Mouse (Mus musculus) neural tube, embryonic 12.5 days (tissue): ENCODE data around the gene Vgll4. TPM values are rescaled to one million over a fixed set of nuclear protein-coding genes. Genes with fewer than 3 reads are reported as not detected.

Experiments
- ATAC-seq: fragments of 200-750 bp; cut with Nextera tagmentation; 2 replicates; pipeline ENCODE4 v1.8.0; 2017; ENCODE audit warnings: low read depth, mild to moderate bottlenecking, moderate TSS enrichment, moderate library complexity; ENCODE audit not compliant: low FRiP score
- H3K27ac ChIP-seq: fragments of 300-500 bp; sonication (generic); 2 replicates; pipeline ENCODE4 v1.5.1; 2016
- H3K27me3 ChIP-seq: fragments of 300-500 bp; sonication (generic); replicated peaks from 2 replicates; pipeline ENCODE4 v1.6.1; 2016; ENCODE audit warnings: mild to moderate bottlenecking
- H3K36me3 ChIP-seq: fragments of 300-500 bp; sonication (generic); 2 replicates; pipeline ENCODE4 v1.6.1; 2016; ENCODE audit warnings: mild to moderate bottlenecking
- H3K4me1 ChIP-seq: fragments of 300-500 bp; sonication (generic); 2 replicates; pipeline ENCODE4 v1.6.1; 2016
- H3K4me2 ChIP-seq: fragments of 300-500 bp; sonication (generic); replicated peaks from 2 replicates; pipeline ENCODE4 v1.6.1; 2016; ENCODE audit warnings: mild to moderate bottlenecking
- H3K4me3 ChIP-seq: fragments of 300-500 bp; sonication (generic); 2 replicates; pipeline ENCODE4 v1.5.1; 2016
- H3K9ac ChIP-seq: fragments of 300-500 bp; sonication (generic); 2 replicates; pipeline ENCODE4 v1.6.1; 2016; ENCODE audit warnings: mild to moderate bottlenecking
- H3K9me3 ChIP-seq: fragments of 300-500 bp; sonication (generic); 2 replicates; pipeline ENCODE4 v1.6.1; 2016; ENCODE audit warnings: mild to moderate bottlenecking
- WGBS: fragments of 180-500 bp; shearing (Covaris S2); methylation state at CpG from one replicate; pipeline ENCODE4 v1.1.7; 2016; 5-methylcytosine and 5-hydroxymethylcytosine counted together
- polyA plus RNA-seq: library from polyadenylated mRNA; unstranded; fragments of >200 nt; fragmentation: Nextera tagmentation; extraction: Ambion mirVana; gene quantifications from 2 replicates; pipeline ENCODE4 v1.2.1, GENCODE M21; 2016

Gene Vgll4
- polyA plus RNA-seq, 1 experiment from 2014 or later: 81.7 TPM

DNA sequence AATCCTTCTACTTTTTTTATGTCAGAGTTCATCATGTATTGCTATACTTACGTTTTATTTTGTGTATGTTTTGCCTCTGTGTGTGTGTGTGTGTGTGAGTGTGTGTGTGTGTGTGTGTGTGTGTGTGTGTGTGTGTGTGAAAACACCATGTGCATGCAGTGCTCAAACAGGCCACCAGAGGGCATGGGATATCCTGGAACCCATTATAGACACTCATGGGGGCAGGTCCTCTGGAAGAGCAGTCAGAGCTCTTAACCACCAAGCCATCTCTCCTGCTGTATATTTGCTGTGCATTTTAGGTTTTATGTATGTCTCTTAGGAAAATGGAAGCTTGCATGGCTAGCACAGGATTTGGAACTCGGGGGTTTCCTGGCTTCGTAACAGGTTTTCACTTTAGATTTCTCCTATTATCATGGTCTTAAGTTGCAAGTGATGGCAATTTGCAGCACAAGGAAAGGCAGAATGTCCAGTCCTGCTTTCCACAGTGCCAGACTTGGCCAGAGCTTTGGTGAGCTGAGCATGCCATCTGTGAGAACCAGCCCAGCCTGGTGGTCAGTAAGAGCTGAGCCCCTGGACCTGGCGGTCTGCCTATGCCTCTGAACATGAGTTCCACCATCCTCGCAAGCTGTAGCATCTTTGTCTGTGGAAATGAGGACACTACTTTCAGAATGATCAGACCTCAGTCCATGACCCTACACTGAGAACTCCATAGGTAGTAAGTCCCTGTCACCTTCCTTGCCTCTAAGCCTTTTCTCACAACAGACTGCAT, 154.7 kb downstream of the Vgll4 start:
- Histone ChIP-seq H3K9me3 (no peaks in the 10 kb centered on the region), H3K36me3 (no peaks in the 10 kb centered on the region), H3K4me2 (no peak overlapping the region), H3K27ac (no peak overlapping the region), H3K4me3 (no peak overlapping the region), H3K4me1 (peaks cover 4% of the 10 kb centered on the region; the same call in 1 of the 2 replicates), H3K9ac (no peak overlapping the region), H3K27me3 (no peaks in the 10 kb centered on the region)
- ATAC-seq: no peak
- 97% methylated on average over 5 of the region's 5 CpGs for WGBS

DNA sequence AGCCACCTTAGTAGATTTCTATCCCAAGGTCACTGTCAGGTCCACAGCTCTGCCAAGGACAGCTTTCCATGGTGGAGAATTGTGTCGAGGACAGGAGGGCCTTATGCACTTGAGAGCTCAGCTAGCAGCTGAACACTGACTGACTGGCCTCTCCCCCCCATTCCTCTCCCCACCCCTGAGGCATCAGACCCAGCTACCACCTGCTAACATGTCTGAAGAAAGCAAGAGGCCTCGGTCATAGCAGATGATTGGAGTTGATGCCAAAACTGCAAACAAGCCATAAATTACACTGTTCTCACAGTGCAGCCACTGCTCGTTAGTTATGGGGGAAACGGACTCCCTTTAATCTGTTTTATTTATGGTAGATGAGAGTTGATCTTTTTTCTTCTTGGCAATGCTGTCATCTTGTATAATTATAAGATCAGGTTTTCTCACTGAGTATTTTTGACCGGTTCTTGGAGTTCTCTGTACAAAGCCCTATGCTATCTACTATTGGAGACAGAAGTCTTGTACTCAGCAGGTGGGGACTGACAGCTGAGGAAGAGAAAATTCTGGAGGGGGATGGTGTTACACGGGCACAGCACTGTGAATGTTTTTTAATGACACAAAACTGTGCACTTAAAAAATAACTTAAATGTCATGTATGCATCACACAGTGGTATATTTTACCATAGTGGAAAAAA, 155.5 kb downstream of the Vgll4 start:
- Histone ChIP-seq H3K4me2 (no peak overlapping the region), H3K4me3 (no peak overlapping the region), H3K9ac (no peak overlapping the region), H3K4me1 (no peaks in the 10 kb centered on the region), H3K9me3 (no peaks in the 10 kb centered on the region), H3K27me3 (no peaks in the 10 kb centered on the region), H3K36me3 (no peaks in the 10 kb centered on the region), H3K27ac (no peak overlapping the region)
- WGBS: 64% methylated on average over 6 of the region's 6 CpGs
- ATAC-seq: no peak

DNA sequence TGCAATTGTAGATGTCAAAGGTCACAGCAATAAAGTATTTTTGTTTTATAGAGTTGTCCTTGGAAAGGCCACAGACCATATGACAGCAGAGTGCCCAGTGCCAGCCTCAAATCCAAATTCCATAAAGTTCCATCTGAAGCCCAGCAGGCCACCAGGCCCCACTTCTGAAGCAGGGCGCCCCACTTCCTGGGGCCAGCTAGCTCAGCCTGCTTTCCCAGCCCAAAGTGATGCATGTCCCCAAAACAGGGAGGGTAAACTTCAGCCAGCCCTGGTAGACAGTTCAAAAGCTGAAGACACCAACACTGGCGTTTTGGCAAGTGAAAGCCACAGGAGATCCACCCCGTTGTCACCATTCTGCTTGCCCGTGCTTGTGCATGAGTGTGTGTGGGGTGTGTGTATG, 157.0 kb downstream of the Vgll4 start:
- no peak overlapping the region for H3K27ac ChIP-seq
- no peaks in the 10 kb centered on the region for H3K9me3 ChIP-seq
- H3K4me1 ChIP-seq: no peaks in the 10 kb centered on the region
- H3K9ac ChIP-seq: no peak overlapping the region
- no peaks in the 10 kb centered on the region for H3K27me3 ChIP-seq
- no peak overlapping the region for H3K4me3 ChIP-seq
- no peak overlapping the region for H3K4me2 ChIP-seq
- no peaks in the 10 kb centered on the region for H3K36me3 ChIP-seq
- ATAC-seq: no peak
- 87% methylated on average over 4 of the region's 4 CpGs for WGBS

DNA sequence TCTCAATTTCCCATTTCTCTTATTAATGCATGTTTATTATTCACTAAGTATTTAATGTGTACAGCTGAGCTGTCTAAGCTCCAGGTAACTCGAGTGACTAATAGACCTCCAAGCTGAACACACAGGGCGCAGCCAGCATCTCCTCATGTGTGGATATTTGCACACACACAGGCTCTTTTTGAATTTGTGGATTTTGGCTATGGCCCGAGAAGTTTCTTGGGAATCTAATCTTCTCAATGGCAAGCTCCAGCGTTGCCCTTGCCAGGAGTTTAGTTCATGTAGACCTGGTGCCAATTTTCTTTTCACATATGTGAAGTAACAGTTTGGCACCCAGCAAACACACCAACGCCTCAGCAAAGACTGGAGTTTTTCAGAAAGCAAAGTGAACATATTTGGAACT, 157.5 kb downstream of the Vgll4 start:
- Histone ChIP-seq H3K27ac (no peak overlapping the region), H3K4me1 (no peaks in the 10 kb centered on the region), H3K4me2 (no peak overlapping the region), H3K4me3 (no peak overlapping the region), H3K27me3 (no peaks in the 10 kb centered on the region), H3K9ac (no peak overlapping the region), H3K9me3 (no peaks in the 10 kb centered on the region), H3K36me3 (no peaks in the 10 kb centered on the region)
- 89% methylated on average over 5 of the region's 5 CpGs for WGBS
- no peak for ATAC-seq

Other genes with a start within 250 kb of the Vgll4 start
- 57.9 and 58.8 TPM in 2 replicates for gene Tamm41, start 67.9 kb upstream of the Vgll4 start, polyA plus RNA-seq
- 17.4 and 23.0 TPM in 2 replicates for gene Syn2, start 164.9 kb upstream of the Vgll4 start, polyA plus RNA-seq